Mouse (Mus musculus) limb, embryonic 14.5 days (tissue): Measurements from ENCODE around the gene Rasa2. TPM values are rescaled to one million over a fixed set of nuclear protein-coding genes. Genes with fewer than 3 reads are reported as not detected.

Experiments
- ATAC-seq: fragments of 200-750 bp; cut with Nextera tagmentation; 2 replicates; pipeline ENCODE4 v1.8.0; 2017; ENCODE audit warnings: low read depth, moderate number of reproducible peaks, moderate TSS enrichment; ENCODE audit not compliant: low FRiP score
- DNase-seq: peaks from one replicate; pipeline ENCODE4 v3.0.0-alpha.2; 2015; ENCODE audit warnings: low spot score
- H3K27ac ChIP-seq: fragments of 300-500 bp; sonication (generic); replicated peaks from 2 replicates; pipeline ENCODE4 v1.5.1; 2014; ENCODE audit warnings: low read depth, mild to moderate bottlenecking, low read length, moderate library complexity, mixed read lengths
- H3K27me3 ChIP-seq: fragments of 300-500 bp; sonication (generic); 2 replicates; pipeline ENCODE4 v1.6.1; 2014; ENCODE audit warnings: low read length, mixed read lengths; ENCODE audit not compliant: control insufficient read depth, insufficient read depth
- H3K36me3 ChIP-seq: fragments of 300-500 bp; sonication (generic); 2 replicates; pipeline ENCODE4 v1.6.1; 2014; ENCODE audit warnings: mild to moderate bottlenecking, low read length, moderate library complexity, mixed read lengths; ENCODE audit not compliant: control insufficient read depth, insufficient read depth
- H3K4me1 ChIP-seq: fragments of 300-500 bp; sonication (generic); 2 replicates; pipeline ENCODE4 v1.6.1; 2014; ENCODE audit warnings: antibody characterized with exemption, low read length, mixed read lengths; ENCODE audit not compliant: control insufficient read depth, insufficient read depth
- H3K4me2 ChIP-seq: fragments of 300-500 bp; sonication (generic); replicated peaks from 2 replicates; pipeline ENCODE4 v1.6.1; 2014; ENCODE audit warnings: low read depth, mild to moderate bottlenecking, low read length, moderate library complexity; ENCODE audit not compliant: severe bottlenecking
- H3K4me3 ChIP-seq: fragments of 300-500 bp; sonication (generic); replicated peaks from 2 replicates; pipeline ENCODE4 v1.5.1; 2014; ENCODE audit warnings: low read length
- H3K9ac ChIP-seq: fragments of 300-500 bp; sonication (generic); 2 replicates; pipeline ENCODE4 v1.6.1; 2014; ENCODE audit warnings: mild to moderate bottlenecking, low read depth, low read length, moderate library complexity; ENCODE audit not compliant: severe bottlenecking
- H3K9me3 ChIP-seq: fragments of 300-500 bp; sonication (generic); 2 replicates; pipeline ENCODE4 v1.6.1; 2016; ENCODE audit warnings: low read length; ENCODE audit not compliant: control insufficient read depth
- POLR2A ChIP-seq: fragments of 200-500 bp; IDR thresholded peaks from 2 replicates; pipeline ENCODE4 v1.8.0; 2012; ENCODE audit warnings: inconsistent platforms, mild to moderate bottlenecking, moderate library complexity, borderline replicate concordance; ENCODE audit not compliant: insufficient read depth, insufficient read length; ENCODE audit errors: extremely low read depth
- WGBS: fragments of 180-500 bp; shearing (Covaris S2); extraction: QIAGEN DNeasy Blood & Tissue Kit; methylation state at CpG from one replicate; pipeline ENCODE4 v1.1.7; 2014; 5-methylcytosine and 5-hydroxymethylcytosine counted together
- polyA plus RNA-seq, 2 experiments: library from polyadenylated mRNA; depleted of rRNA in 1 of 2; stranded (reverse) in 1 of 2; unstranded in 1 of 2; fragments of >200 nt; fragmentation: Nextera tagmentation in 1 of 2; extraction: Ambion mirVana in 1 of 2; gene quantifications; 2 replicates each; pipeline versions ENCODE4 v1.2.1 to v1.2.3; 2012 to 2014

The Rasa2 gene
- polyA plus RNA-seq, 2 experiments: 10.9 to 20.6 TPM

DNA sequence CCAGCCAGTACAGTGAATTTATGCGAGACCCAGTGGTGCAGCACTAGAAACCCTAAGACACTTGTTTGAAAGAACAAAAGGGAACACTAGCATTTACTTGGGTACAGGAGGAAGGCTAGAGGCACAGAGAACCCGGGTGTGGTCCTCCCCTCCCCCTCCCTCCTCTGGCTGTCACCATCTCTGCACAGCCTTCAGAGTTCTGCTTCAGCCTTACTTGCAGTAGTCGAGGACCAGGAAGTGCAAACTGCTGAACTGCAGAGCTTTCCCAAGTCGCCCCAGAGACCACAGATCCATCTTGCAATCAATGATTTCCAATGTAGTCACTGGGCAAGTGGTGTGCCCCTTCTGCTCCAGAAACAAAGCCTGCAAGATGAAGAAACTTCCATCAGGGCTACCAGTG is 114.0 kb downstream of the Rasa2 start:
- Histone ChIP-seq H3K9ac (no peak overlapping the region), H3K9me3 (no peaks in the 10 kb centered on the region), H3K36me3 (no peaks in the 10 kb centered on the region), H3K27ac (no peak overlapping the region), H3K27me3 (no peaks in the 10 kb centered on the region), H3K4me2 (no peak overlapping the region), H3K4me1 (no peaks in the 10 kb centered on the region), H3K4me3 (no peak overlapping the region)
- 20% methylated on average over 4 of the region's 4 CpGs for WGBS
- TF ChIP-seq POLR2A: no peak
- no peak for ATAC-seq
- DNase-seq: no peak

DNA sequence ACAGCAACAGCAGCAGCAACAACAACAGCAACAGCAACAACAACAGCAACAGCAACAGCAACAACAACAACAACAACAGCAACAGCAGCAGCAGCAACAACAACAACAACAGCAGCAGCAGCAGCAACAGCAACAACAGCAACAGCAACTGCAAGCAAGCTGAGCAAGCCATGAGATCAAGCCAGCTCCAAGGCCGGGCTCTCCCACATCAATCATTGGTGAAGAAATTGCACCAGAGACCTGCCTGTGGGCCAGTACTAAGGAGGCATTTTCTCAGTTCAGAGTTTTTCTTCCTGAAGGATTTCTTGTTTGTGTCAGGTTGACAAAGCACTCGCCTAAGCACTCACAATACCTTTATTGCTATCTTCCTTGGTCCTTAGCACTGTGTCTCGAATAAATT is 114.6 kb downstream of the Rasa2 start:
- no peaks in the 10 kb centered on the region for H3K36me3 ChIP-seq
- H3K9me3 ChIP-seq: no peaks in the 10 kb centered on the region
- no peaks in the 10 kb centered on the region for H3K27me3 ChIP-seq
- no peaks in the 10 kb centered on the region for H3K4me1 ChIP-seq
- ATAC-seq: no peak
- WGBS: 45% methylated on average over 3 of the region's 3 CpGs
- DNase-seq: no peak
- no peak overlapping the region for H3K27ac ChIP-seq
- TF ChIP-seq POLR2A: no peak
- no peak overlapping the region for H3K4me3 ChIP-seq
- H3K9ac ChIP-seq: no peak overlapping the region
- H3K4me2 ChIP-seq: no peak overlapping the region

DNA sequence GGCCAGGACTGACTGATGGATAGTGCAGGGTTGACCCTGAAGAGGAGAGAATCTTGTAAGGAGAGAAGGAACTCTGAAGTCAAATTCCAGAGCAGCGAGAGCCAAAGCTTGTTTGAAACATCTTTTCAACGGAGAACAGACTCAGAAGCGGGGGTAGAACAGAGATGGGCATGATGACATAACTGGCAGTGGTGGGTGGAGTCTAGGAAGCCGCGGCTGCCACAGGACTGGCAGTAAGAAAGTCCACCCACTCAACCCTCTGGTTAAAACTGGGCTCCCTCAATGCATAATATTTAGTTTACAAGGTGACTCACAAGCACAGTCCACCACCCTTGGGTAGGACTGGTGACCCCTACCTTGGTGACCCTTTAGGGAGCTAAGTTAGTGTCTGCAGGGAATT is 115.7 kb downstream of the Rasa2 start:
- Histone ChIP-seq H3K4me2 (no peak overlapping the region), H3K4me3 (no peak overlapping the region), H3K27ac (no peak overlapping the region), H3K4me1 (no peaks in the 10 kb centered on the region), H3K36me3 (no peaks in the 10 kb centered on the region), H3K27me3 (no peaks in the 10 kb centered on the region), H3K9me3 (no peaks in the 10 kb centered on the region), H3K9ac (no peak overlapping the region)
- no peak for TF ChIP-seq POLR2A
- WGBS: 84% methylated on average over 5 of the region's 5 CpGs
- DNase-seq (no peak), ATAC-seq (no peak)

DNA sequence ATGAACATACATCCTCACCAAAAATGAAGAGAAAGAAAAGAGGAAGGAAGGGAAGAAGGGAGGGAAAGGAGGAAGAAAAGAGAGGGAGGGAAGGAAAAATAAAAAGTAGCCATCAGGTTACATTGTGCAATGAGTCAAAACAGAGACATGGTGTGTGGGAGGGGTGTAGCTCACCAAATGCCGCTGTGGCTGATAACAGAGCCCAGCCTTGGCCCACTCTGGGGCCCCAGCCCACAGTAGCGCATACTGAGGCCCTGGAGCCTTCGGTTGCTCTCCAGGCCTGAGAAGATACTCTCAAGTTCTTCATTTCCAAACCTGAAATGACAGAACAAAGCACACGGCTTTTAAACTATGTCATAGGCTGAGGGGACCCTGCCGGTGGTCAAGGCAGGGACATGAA is 117.1 kb downstream of the Rasa2 start:
- WGBS: 85% methylated on average over 5 of the region's 5 CpGs
- no peaks in the 10 kb centered on the region for H3K4me1 ChIP-seq
- ATAC-seq: no peak
- H3K9me3 ChIP-seq: no peaks in the 10 kb centered on the region
- no peaks in the 10 kb centered on the region for H3K27me3 ChIP-seq
- TF ChIP-seq POLR2A: no peak
- no peak overlapping the region for H3K4me2 ChIP-seq
- H3K9ac ChIP-seq: no peak overlapping the region
- no peak overlapping the region for H3K4me3 ChIP-seq
- no peak overlapping the region for H3K27ac ChIP-seq
- no peaks in the 10 kb centered on the region for H3K36me3 ChIP-seq
- DNase-seq: no peak

- Histone ChIP-seq H3K36me3 (no peaks in the 10 kb centered on the region), H3K4me2 (no peak overlapping the region), H3K9ac (no peak overlapping the region), H3K9me3 (no peaks in the 10 kb centered on the region), H3K4me1 (no peaks in the 10 kb centered on the region), H3K27ac (0 out of 2 replicates have a peak overlapping the region, but pooled peaks have one; percentile 8), H3K27me3 (no peaks in the 10 kb centered on the region), H3K4me3 (no peak overlapping the region)
- 18% methylated on average over 10 of the region's 10 CpGs for WGBS
- peak; percentile 85 for DNase-seq
- peak; percentile 77; the same call in 1 of the 2 replicates for ATAC-seq
- no peak for TF ChIP-seq POLR2A
These were observed 125.4 kb downstream of the Rasa2 start for GRCm38 (mm10) chr9:96506011-96506498.

DNA sequence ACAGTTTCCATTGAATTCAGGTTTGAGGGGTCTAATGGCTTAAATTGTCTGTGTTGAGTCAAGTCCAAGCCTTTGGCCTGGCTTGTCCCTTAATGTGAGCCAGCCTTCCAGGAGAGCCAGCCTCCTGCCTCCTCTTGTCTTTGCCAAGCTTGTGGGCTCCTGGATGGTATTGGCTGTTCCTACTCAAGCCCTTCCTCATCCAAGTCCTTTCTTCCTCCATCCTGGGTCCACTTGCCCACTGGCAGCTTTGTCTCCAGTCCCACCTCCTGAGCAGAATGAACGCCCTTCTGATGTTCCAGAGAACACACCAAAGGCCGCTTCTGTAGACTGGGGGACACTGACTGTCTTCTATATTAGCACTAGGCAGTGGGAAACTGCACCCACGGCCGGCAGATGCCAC is 126.3 kb downstream of the Rasa2 start:
- H3K4me1 ChIP-seq: no peaks in the 10 kb centered on the region
- no peaks in the 10 kb centered on the region for H3K36me3 ChIP-seq
- 89% methylated on average over 4 of the region's 4 CpGs for WGBS
- H3K9ac ChIP-seq: no peak overlapping the region
- no peaks in the 10 kb centered on the region for H3K27me3 ChIP-seq
- DNase-seq: no peak
- H3K4me3 ChIP-seq: no peak overlapping the region
- no peak overlapping the region for H3K27ac ChIP-seq
- H3K9me3 ChIP-seq: no peaks in the 10 kb centered on the region
- ATAC-seq: no peak
- no peak overlapping the region for H3K4me2 ChIP-seq
- no peak for TF ChIP-seq POLR2A
